Comparison of ENCODE assay signal across 8 mouse cellular contexts in genomic region chr5:109557321-109558122, GRCm38 (mm10). TPM values are rescaled to one million over a fixed set of nuclear protein-coding genes. Genes with fewer than 3 reads are reported as not detected.
DNase-seq lines count a peak whose midpoint lies in the region; ATAC-seq and TF ChIP-seq lines count a peak whose summit lies in the region.

No protein-coding gene starts in this region.

- H3K27ac ChIP-seq in bone marrow, adult 2 months (ENCODE audit: control insufficient read depth, insufficient read depth, low read depth, low read length, poor library complexity): peak overlapping the region; percentile 100
- peak overlapping the region; percentile 96 for H3K27ac ChIP-seq in embryonic facial prominence, embryonic 14.5 days (replicated peaks; ENCODE audit: low read depth, low read length)
- peak overlapping the region; percentile 92 for H3K27ac ChIP-seq in limb, embryonic 13.5 days
- H3K27ac ChIP-seq in midbrain, embryonic 15.5 days: peak overlapping the region; percentile 99

- peak; percentile 87 for ATAC-seq in embryonic facial prominence, embryonic 14.5 days (ENCODE audit: low read depth)
- ATAC-seq in limb, embryonic 13.5 days (ENCODE audit: low FRiP score, low read depth): peak; percentile 84
- ATAC-seq in midbrain, embryonic 15.5 days (replicated peaks): peak; percentile 80

- TF ChIP-seq POLR2A in bone marrow, adult 2 months (IDR thresholded peaks at IDR 0.05; ENCODE audit: borderline replicate concordance, control insufficient read depth, low read depth, low read length): peak; percentile 26; the same call in 1 of the 2 replicates

- no peak for TF ChIP-seq CTCF in bone marrow, adult 2 months (IDR thresholded peaks at IDR 0.05; ENCODE audit: control insufficient read depth, insufficient read depth, low read length)

- H3K9ac ChIP-seq in embryonic facial prominence, embryonic 14.5 days (ENCODE audit: low read depth, low read length): peak overlapping the region; percentile 2; the same call in 1 of the 2 replicates
- no peak overlapping the region for H3K9ac ChIP-seq in limb, embryonic 13.5 days
- H3K9ac ChIP-seq in midbrain, embryonic 15.5 days: peak overlapping the region; percentile 65; the same call in 1 of the 2 replicates

- H3K4me1 ChIP-seq in bone marrow, adult 2 months (ENCODE audit: control insufficient read depth, insufficient read depth, low read length): no peaks in the 10 kb centered on the region
- no peaks in the 10 kb centered on the region for H3K4me1 ChIP-seq in embryonic facial prominence, embryonic 14.5 days (ENCODE audit: control insufficient read depth, insufficient read depth, low read length)
- H3K4me1 ChIP-seq in limb, embryonic 13.5 days: no peaks in the 10 kb centered on the region
- H3K4me1 ChIP-seq in midbrain, embryonic 15.5 days: no peaks in the 10 kb centered on the region

- H3K36me3 ChIP-seq in embryonic facial prominence, embryonic 14.5 days (ENCODE audit: control insufficient read depth, insufficient read depth, low read length): peaks cover 14% of the 10 kb centered on the region
- H3K36me3 ChIP-seq in limb, embryonic 13.5 days: peaks cover 28% of the 10 kb centered on the region
- peaks cover 12% of the 10 kb centered on the region for H3K36me3 ChIP-seq in midbrain, embryonic 15.5 days (replicated peaks)

- peak; percentile 100 for DNase-seq in 416B (ENCODE audit: low read depth)
- peak; percentile 99 for DNase-seq in embryonic facial prominence, embryonic 14.5 days (ENCODE audit: low spot score)
- peak; percentile 98 for DNase-seq in heart, adult 8-10 months (ENCODE audit: low spot score)
- DNase-seq in kidney, adult 9 months: peak; percentile 98
- DNase-seq in spleen, postnatal 36 days (ENCODE audit: low spot score in 2 of 2): peak; percentile 91 to 94

- H3K27me3 ChIP-seq in embryonic facial prominence, embryonic 14.5 days (replicated peaks; ENCODE audit: control insufficient read depth, insufficient read depth, low read length): no peaks in the 10 kb centered on the region
- no peaks in the 10 kb centered on the region for H3K27me3 ChIP-seq in limb, embryonic 13.5 days
- no peaks in the 10 kb centered on the region for H3K27me3 ChIP-seq in midbrain, embryonic 15.5 days (replicated peaks)

- under 1% methylated on average over 35 of the region's 35 CpGs for WGBS in bone marrow, adult 2 months
- 1% methylated on average over 34 of the region's 35 CpGs for WGBS in embryonic facial prominence, embryonic 14.5 days
- WGBS in limb, embryonic 13.5 days: under 1% methylated on average over 35 of the region's 35 CpGs
- WGBS in midbrain, embryonic 15.5 days: under 1% methylated on average over 35 of the region's 35 CpGs

- H3K9me3 ChIP-seq in embryonic facial prominence, embryonic 14.5 days (ENCODE audit: control insufficient read depth, low read length): peaks cover 42% of the 10 kb centered on the region
- H3K9me3 ChIP-seq in limb, embryonic 13.5 days: peaks cover 49% of the 10 kb centered on the region
- peaks cover 15% of the 10 kb centered on the region for H3K9me3 ChIP-seq in midbrain, embryonic 15.5 days

- peak overlapping the region; percentile 59 for H3K4me2 ChIP-seq in embryonic facial prominence, embryonic 14.5 days (ENCODE audit: low read depth, low read length)
- H3K4me2 ChIP-seq in limb, embryonic 13.5 days (replicated peaks): peak overlapping the region; percentile 56
- peak overlapping the region; percentile 54 for H3K4me2 ChIP-seq in midbrain, embryonic 15.5 days

- peak overlapping the region; percentile 87 for H3K4me3 ChIP-seq in bone marrow, adult 2 months (replicated peaks; ENCODE audit: control insufficient read depth, low read depth, low read length)
- peak overlapping the region; percentile 67 for H3K4me3 ChIP-seq in embryonic facial prominence, embryonic 14.5 days (ENCODE audit: low read depth, low read length)
- peak overlapping the region; percentile 66 for H3K4me3 ChIP-seq in limb, embryonic 13.5 days
- H3K4me3 ChIP-seq in midbrain, embryonic 15.5 days: peak overlapping the region; percentile 81

RNA-seq across cellular contexts. Expression of gene Crlf2, which starts 1.3 kb away (rescaled TPM):
- polyA plus RNA-seq in bone marrow, adult 2 months (2011; ENCODE audit: insufficient read depth, insufficient read length, low replicate concordance, missing spikeins): 9.9 and 26.5 TPM in 2 replicates
- 7.8 and 7.9 TPM in 2 replicates for polyA plus RNA-seq in embryonic facial prominence, embryonic 14.5 days (2014; fragmentation: Nextera tagmentation; extraction: Ambion mirVana)
- 1 to 10 TPM; 3.7 to 8.1 (median 5.7) TPM for total RNA-seq in heart, adult 8-10 months (2022)
- 10.5 and 10.6 TPM in 2 replicates for polyA plus RNA-seq in limb, embryonic 13.5 days (2015; fragmentation: Nextera tagmentation; extraction: Ambion mirVana)
- polyA plus RNA-seq in midbrain, embryonic 15.5 days (2015; fragmentation: Nextera tagmentation; extraction: Ambion mirVana): 16.2 and 16.6 TPM in 2 replicates

Comparison
In these comparisons a context has a peak if more than half of its experiments do, and no peak if none do; other contexts are left out.
1. Peak in every context shown above with its lines: DNase-seq, ATAC-seq, H3K4me3 ChIP-seq and H3K27ac ChIP-seq.